Mouse (Mus musculus) ovary, postnatal 36 days (tissue): ENCODE results near the gene Map3k12.

Experiments used
- DNase-seq: peaks from one replicate; pipeline ENCODE4 v3.0.0; 2022; ENCODE audit warnings: low spot score, mixed read lengths

The Map3k12 gene

GRCm38 (mm10) chr15:102519211-102520141, 2.6 kb upstream of the Map3k12 start:
- no peak for DNase-seq

DNA sequence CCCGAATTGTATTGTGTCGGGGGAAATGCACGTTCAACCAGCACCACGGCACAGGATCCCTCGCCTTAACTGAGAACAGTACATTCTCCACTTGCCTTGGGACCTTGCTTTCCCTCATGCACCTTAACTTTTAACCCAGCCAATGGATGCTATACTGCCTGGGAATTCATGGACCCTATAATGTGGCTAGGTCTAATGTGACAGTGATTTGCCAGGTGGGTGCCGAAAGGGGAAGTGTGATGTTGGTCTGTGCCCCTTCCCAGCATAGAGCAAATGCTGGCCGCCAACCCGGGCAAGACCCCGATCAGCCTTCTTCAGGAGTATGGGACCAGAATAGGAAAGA, 2.0 kb upstream of the Map3k12 start:
- DNase-seq, result no peak

GRCm38 (mm10) chr15:102517976-102518858, 1.4 kb upstream of the Map3k12 start, which contains the start of gene Tarbp2:
Gene Tarbp2, plus strand, starts transcription at chr15:102518192.
- peak; percentile 99 for DNase-seq

- no peak for DNase-seq
Observed at GRCm38 (mm10) chr15:102517631-102517975, 739 bp upstream of the Map3k12 start.

DNA sequence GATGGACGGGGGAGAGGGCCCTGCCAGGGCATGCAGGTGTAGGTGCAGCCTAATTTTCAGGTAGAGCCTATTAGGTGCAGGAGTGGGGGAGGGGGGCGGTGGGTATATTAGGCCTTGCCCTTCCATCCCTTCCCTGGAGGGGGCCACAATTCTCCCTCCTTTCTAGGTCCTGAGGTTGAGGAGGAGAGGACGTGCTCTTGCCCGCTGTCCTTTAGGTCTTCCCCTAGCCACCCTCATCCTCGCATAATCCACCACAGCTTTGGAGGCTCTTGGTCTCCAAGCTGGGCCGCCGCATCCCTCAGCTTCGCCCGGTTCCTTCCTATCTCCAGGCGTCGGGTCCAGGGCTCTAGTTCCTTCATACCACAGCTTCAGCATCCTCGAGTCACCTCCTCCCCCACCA, 571 bp downstream of the Map3k12 start:
- DNase-seq, result no peak

DNA sequence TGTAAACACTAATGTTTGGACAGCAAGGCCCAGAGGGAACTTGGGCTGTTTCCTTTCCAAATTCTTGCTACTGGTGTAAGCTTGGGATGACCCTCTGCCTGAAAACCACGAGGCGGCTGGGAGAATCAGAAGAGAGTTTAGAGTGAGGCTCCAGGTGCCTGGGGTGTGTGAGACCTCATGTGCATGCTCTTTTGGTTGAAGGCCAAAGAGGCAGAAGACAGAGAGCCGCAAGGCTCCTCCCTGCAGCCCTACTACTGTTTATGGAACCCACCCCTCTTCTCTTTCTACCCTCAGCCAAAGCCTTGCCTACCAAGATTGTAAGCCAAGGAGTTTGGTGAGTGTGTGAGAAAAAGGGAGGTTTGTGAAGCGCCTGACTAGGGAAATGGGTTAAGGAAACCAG, 1.1 kb downstream of the Map3k12 start:
- DNase-seq, result no peak

DNA sequence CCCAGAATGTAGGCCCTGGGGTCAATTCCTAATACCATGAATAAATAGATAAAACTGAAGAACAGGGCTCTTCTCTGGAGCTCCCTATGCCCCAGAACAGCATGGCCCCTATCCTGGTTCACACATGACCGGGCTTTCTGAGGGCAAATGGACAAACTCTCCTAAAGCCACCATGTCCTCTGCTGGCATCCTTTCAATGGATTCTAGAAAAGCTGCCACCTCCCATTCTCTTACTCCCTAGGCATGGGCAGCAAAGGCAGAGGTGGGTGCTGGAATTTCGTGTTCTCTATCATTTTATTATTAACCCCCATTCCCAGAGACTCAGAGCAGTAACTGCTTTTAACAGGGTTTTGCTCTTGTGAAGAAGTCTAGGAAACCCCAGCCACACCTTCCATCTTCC, 1.6 kb downstream of the Map3k12 start:
- no peak for DNase-seq

DNA sequence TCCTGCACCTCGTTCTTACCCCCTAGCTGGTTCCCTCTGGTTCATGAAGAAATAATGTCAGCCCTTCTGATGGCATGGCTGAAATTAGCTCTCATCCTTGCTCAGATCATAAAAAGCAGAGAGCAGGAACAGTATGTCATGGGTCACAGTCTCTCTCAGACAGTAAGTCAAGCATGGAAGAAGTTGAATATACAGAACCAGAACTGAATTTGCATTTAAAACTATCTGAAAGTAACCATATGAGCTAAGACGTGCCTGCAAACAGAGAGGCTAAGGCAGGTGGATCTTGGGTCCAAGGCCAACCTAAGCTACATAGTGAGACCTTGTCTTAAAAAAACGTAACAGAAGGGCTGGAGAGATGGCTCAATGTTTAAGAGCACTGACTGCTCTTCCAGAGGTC, 3.9 kb downstream of the Map3k12 start:
- DNase-seq, result no peak

- no peak for DNase-seq
Observed at GRCm38 (mm10) chr15:102512471-102512870, 4.4 kb downstream of the Map3k12 start.

DNA sequence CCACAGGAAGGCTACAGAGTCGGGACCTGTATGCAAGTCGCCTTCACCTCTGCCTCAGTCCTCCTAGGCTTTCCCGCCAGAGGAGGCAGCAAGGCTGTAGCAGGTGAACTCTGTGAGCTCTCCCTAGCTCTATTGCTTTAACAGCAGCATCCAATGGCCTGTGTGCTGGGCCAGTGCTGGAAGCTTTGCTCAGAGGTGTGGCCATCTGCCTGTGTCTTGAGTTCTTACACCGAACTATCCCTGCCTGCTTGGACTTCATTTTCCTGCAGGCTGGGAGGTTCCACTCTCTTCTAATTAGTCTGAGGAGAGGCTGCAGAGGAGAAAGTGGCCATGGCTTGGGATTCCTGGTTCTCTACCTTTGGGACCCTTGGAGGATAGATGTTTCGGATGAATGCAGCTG, 4.9 kb downstream of the Map3k12 start:
- no peak for DNase-seq

- no peak for DNase-seq
Observed at GRCm38 (mm10) chr15:102511285-102511833, 5.5 kb downstream of the Map3k12 start.

DNA sequence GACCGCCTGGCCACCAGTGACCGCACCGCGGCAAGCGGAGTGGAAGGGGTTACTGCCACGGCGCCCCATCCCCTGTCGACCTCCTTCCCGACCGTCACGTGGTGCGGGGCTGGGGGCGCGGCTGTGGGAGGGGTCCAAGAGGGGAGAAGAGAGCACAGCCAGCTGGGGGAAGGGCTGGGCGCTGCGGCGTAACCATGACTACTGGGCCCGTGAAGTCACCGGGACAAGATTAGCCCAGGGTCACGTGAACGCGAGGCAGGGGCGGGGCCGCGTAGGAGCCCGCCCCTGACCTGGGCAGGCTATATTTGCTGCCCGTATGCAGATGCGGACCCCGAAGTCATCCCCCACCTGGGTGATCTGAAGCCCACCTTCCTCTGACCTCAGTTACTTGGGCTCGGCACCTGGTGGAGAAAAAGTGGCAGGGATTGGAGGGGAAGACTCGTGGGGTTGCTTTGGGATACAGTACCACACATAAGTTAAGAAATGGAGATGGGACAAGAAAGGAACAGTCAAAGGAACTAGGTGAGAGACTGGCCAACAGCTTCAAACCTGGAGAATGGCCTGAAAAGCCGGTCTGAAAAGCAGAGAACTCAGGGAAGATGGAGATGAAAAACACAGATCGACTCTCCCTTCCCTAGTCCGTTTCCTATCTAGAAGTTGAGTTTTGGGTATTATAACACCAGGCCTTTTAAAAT, 6.1 kb downstream of the Map3k12 start:
- peak; percentile 87 for DNase-seq

DNA sequence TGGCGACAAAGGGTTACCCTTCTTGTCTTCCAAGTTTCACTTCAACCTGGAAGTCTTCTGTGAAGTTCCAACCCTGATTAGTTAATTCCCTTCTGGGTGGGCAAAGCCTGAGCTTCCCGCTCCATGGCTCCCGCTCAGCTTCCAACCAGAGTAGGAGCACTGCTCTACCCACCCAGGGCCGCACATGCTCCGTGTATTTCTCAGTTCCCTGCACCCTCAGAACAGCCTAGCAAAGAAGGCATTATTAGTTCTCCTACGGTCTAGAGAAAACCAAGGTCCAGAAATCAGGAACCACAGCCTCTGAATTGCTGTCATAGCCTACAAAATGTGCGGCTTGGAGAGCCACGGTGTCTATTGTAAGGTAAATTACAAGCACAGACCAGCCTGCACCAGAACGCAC, 6.8 kb downstream of the Map3k12 start:
- no peak for DNase-seq

- DNase-seq, result no peak
Observed at GRCm38 (mm10) chr15:102508336-102508735, 8.5 kb downstream of the Map3k12 start.

GRCm38 (mm10) chr15:102507561-102507960, 9.3 kb downstream of the Map3k12 start:
- DNase-seq, result no peak

DNA sequence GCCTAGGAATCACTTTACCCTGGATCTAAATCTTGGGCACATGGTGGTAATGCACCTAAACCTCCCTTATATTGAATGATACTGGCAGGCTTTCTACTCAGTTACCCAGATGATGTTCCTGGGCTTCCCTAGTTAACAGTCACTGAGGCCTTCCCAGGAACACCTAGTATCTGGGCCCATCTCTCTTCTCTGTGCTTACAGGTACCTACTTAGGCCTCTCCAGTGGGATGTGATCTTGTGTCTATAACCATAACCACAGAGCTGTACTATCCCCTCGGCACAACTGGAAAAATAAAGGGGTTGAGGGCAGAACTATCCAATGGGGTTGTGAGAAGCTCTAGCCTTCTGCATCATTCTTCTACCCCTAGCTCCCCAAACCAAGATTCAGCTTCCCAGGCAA, 10.0 kb downstream of the Map3k12 start:
- DNase-seq, result no peak

DNA sequence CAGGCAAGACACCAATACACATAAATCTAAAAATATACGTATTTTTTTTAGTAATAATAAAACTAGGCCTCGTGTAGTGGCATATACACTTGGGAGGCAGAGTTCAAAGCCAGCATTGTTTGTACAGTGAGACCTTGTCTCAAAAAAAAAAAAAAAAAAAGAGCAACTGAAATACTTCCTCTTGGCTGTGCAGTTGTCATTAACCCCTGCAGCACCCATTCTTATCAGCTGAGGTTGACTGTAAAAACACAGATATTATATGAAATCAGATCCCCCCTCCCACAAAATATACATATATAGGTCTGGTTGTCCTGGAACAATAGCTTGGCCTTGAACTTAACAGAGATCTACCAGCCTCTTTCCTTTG, 10.4 kb downstream of the Map3k12 start:
- DNase-seq, result no peak

GRCm38 (mm10) chr15:102505770-102506463, 10.9 kb downstream of the Map3k12 start:
- DNase-seq, result no peak

- no peak for DNase-seq
Observed at GRCm38 (mm10) chr15:102505073-102505769, 11.6 kb downstream of the Map3k12 start.

DNA sequence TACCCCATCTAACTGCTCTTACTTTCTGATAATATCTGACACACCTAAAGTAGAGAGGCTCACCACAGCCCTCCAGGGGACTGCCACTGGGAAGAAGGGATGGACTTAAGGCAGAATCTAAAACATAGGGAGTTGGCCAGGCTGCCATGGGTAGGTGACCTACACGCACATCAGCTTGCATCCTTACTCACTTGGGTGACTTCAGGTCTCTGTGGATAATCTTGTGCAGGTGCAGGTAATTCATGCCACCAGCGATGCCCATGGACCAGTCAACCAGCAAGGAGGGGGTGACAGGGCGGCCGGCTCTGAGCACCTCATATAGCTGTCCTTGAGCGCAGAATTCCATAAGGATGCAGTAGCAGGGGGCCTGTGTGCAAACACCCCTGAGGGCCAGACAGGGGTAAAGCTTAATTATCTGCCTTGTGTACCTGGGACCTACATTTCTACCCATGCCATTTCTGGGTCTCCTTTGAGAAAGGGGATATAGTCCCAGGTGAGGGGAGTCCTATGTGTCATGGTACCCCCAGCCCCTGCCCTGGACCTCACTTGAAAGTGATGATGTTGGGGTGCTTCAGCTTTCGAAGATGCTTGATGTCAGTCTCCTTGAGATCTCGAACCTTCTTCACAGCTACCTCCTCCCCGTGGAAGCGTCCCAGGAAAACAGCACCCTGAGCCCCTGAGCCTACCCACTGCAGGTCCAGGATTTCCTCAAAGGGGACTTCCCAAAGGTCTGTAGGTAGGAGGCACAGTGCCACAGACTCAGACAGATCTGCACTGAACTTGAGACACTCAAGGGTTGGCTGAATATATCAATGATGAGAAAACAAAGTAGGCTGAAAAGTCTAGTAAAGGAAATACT, 12.7 kb downstream of the Map3k12 start:
- DNase-seq, result no peak
